Mouse (Mus musculus) brain, embryonic 14.5 days (tissue): ENCODE measurements at regions not wholly inside any gene's neighbourhood (a gene's known extent, or its start where the extent isn't known, plus 50 kb on each side); places are given as distances from the start of the nearest gene placed in this dataset.

ENCODE experiments used
- DNase-seq: peaks from one replicate; pipeline ENCODE4 v3.0.0-alpha.2; 2011; ENCODE audit warnings: low read depth
- CTCF ChIP-seq: fragments of 200-500 bp; IDR thresholded peaks from 2 replicates; pipeline ENCODE4 v1.5.1; 2012; ENCODE audit warnings: inconsistent platforms, mild to moderate bottlenecking, moderate library complexity, borderline replicate concordance; ENCODE audit not compliant: insufficient read depth, insufficient read length; ENCODE audit errors: extremely low read depth
- POLR2A ChIP-seq: fragments of 200-500 bp; IDR thresholded peaks from 2 replicates; pipeline ENCODE4 v1.6.1; 2012; ENCODE audit warnings: mild to moderate bottlenecking, inconsistent platforms, borderline replicate concordance; ENCODE audit not compliant: poor library complexity, insufficient read depth, insufficient read length, severe bottlenecking; ENCODE audit errors: extremely low read depth

DNA sequence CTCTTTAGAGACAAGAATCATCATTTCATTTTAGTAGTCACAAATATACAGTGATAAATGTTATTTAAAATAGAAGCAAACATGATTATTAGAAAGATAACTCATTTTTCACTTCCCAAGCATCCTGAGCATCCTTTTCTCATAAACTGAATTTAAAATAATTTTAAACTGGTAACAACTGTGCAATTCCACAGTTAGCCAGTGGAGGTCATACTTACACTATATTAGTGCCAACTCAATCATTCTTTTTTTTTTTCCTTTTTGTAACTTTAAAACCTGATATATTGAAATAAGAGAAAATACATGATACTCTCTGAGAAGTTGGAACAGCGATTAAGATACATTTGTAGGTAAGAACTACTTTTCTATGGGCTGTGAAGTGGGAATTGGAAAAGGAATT, 113.2 kb upstream of the Gm17509 start:
- peak; percentile 49 for DNase-seq
- TF ChIP-seq POLR2A (no peak), CTCF (no peak)

DNA sequence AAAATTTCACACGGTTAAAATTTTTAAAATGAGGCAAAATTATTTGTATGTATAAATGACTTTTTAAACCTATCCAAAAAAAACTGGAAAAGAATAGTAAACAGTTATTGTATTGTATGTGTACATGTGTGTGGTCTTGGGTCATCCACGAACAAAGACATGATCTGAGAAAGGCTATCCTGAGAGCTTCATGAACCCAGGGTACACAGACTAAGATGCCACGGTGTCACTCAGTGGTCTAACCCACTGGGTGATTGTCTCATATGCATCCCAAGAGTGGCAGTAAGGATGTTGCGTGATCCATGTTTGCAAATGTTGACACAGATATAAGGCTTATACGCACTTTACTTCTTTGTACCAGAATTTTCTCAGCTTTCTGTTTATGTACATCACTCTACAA, 113.7 kb upstream of the Gm17509 start:
- no peak for TF ChIP-seq POLR2A
- no peak for TF ChIP-seq CTCF
- no peak for DNase-seq

DNA sequence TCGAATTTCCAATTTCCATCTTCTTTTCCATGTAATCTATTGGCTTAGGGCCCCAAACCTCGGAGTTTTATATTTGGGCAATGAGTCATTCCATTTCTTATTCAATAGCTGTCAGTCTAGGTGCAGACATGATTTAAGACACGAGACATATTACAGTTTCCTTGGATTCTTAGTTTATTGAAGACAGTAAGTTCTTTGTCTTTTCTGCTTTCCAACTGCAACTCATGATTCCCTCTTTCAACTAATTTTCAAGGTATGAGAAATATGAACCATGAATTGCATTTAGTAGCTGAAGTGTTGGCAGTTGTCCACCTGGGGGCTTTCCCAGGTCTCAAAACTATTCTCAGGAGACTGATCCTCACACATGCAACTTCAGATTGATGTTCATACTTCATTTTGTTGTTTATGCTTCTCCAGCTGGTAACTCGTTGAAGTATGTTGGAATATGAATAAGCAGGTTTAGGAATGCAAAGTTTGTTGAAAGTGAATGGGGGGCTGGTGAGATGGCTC, 160.3 kb upstream of the Gm17509 start:
- DNase-seq: no peak
- no peak for TF ChIP-seq CTCF
- TF ChIP-seq POLR2A: no peak

DNA sequence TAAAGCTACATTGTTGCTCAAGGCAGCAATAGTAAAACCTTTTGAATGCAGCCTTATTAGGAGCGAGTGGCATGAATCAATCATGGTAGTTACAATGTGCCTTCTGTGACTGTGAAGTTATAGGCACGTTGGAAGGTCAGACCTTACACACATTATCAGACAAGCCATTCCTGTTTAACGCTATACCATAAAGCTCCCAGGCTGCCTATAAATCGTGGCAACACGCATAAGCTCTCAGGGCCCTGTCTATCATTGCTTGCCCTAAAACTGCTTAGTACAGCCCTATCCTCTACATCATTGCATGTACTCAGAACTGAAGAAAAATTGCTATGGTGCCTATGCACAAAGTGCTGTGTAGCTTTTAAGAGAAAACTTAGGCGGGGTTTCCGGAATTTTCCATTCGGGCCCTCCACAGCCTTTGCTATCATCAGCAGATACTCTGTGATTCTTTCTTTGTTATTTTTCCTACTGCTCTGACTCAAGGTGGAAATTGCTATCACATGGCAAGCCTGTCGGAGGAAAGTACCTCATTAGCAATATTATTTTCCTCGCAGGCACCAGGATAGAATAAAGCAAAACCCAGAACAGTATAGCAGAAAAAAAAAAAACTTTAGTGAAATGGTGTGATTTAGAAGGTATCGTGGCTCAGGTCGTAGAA, 162.7 kb upstream of the Gm17509 start:
- no peak for DNase-seq
- no peak for TF ChIP-seq POLR2A
- no peak for TF ChIP-seq CTCF

DNA sequence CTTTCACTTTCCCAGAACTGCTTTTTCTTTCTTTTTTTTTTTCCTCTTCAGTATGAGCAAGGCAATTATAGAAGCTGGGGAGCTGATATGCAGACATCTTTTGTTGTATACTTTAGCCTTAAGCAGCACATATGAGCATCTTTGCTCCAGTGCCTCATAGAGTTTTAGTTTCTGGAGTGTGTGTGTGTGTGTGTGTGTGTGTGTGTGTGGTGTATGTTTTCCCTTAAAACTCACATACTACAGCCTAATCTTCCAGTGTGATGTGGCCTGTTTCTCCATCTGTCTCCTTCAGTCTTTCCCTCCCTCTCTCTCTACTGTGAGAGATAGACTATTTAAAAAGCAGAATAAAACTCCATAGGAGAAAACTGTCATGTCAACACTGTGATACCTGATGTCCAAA, 169.4 kb upstream of the Gm17509 start:
- no peak for DNase-seq
- TF ChIP-seq POLR2A (no peak), CTCF (no peak)

DNA sequence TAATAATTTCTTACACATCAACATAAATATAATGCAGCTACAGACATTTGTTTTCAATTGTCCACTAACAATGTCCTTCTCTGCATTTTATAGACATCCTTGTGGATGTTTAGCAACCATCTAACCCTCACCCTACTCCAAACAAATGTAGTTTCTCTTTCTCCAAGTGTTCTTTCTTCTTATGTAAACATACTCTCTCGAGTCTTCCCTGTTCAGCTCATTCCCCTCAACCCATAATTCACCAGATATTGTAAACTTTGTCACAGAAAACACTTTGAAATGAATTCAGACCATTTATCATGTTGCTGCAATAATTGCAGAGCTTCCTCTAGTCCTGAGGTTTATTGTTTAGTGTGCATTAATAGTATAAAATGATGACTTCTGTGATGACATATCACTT, 172.6 kb upstream of the Gm17509 start:
- DNase-seq: no peak
- TF ChIP-seq CTCF (no peak), POLR2A (no peak)

DNA sequence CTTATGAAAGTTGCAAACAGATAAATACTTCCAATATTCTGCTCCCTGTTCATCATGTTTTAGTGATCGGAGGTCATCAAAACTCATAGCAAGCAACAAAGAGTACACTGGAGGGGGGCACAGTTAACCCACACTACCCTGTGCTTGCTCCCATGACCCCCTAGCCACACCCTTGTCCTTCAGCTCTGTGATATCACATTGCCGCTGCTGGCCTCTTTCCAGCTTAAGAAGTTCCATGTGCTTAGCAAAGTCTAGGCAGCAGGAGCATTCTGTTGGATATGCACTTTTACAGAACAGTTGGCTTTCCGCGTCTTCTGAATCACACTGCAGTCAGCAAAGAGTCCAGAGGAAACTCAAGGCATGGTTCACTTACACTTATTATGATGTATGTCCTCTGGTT, 180.4 kb upstream of the Gm17509 start:
- DNase-seq: no peak
- no peak for TF ChIP-seq CTCF
- TF ChIP-seq POLR2A: no peak

DNA sequence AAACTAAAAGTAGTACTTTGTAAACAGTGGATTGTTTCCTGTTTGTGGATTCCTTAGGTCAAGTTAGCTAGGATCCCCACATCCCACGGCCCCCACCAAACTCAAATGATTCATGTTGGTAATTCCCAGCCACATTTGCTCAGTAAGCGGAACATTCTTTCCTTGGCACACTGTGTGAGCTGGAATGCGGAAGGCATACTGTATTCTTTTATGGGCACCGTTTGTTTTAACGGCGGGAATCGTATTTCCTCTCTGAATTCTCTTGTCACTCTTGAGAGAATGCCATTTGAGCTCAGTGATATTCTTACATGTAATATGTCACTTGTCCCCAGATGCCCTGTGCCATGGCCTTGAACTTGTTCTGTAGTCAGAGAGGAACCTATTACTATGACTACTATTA, 189.1 kb upstream of the Gm17509 start:
- peak; percentile 16 for DNase-seq
- TF ChIP-seq POLR2A (no peak), CTCF (no peak)

DNA sequence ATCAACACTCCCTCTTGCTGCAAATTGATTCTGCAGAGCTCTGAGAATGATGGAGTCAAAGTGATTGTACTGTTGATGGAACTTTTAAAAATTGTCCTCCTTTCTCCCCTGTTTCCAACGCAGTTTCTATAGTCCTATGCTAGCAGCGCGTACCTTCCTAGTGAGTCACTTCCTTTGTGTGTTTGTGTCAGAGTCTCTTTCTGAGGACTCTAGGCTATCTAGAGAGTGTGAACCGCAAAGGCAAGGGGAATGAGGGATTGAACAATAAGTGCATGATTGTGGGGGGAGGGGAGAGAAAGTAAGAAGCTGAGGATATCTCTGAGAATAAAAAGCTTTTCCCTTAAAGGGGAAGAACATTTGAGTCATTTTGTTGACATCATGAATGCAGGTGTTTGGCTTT, 188.5 kb upstream of the Hcn1 start:
- no peak for DNase-seq
- TF ChIP-seq CTCF (no peak), POLR2A (no peak)

DNA sequence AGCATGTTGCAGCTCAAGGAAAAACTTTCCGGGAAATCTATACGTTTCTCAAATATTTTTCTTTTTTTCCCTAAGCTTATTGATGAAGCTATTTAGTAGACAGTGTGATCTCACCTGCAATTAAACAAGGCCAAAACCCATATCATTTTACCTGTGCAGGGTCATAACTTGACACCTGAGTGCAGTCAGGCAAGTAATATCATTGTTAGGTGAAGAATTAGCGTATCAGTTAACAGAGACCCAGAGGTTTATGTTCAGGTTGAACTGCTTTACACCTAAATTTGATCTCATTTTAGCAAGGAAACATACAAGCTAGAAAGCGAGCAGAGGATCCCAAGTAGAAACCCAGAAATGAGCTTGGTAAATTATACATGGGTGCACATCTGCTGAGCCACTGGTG, 178.6 kb upstream of the Hcn1 start:
- TF ChIP-seq POLR2A (no peak), CTCF (no peak)
- no peak for DNase-seq

DNA sequence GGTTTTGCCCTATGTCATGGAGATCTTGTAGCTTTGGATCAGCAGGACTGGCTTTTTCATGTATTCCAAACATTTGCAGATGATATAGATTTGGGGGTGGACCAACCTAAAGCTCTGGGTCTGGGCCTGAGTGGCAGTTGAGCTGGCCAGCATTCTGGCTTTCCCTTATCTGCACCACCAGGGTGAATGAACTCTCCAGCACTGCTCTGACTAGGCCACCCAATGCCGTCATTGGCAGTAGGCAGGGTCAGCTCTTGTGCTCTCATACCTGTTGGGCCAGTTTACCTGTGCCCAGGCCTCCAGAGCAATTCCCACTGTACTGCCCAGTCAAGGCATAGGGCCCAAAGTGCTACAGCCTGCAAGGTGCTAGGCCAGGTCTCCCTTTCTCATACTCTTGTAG, 177.1 kb upstream of the Hcn1 start:
- TF ChIP-seq POLR2A: no peak
- no peak for TF ChIP-seq CTCF
- no peak for DNase-seq

DNA sequence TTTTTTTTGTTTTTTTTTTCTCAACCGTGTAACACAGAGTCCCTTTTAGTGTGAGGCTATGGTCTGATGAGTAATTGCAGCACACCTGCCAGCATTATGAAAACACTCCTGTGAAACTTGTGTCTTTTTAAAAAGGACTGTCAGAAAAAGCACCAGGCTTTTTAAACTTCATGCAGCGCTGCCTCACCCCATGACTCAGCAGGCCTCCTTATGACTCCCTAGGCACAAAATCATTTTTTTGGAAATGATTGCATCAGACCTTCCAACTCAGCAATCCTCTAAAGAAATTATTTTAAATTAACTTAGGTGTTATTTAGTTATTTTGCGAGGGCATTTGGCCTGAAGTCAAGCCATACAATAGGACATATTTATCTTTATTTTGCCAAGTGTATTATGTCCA, 134.7 kb upstream of the Hcn1 start:
- DNase-seq: no peak

More for the DNA sequence above, 134.7 kb upstream of the Hcn1 start:
- TF ChIP-seq CTCF (no peak), POLR2A (no peak)
